Mouse (Mus musculus): ENCODE results near the gene Iqsec3. TPM values are rescaled to one million over a fixed set of nuclear protein-coding genes. Genes with fewer than 3 reads are reported as not detected.
"Not testable (repeated sequence)": the region's sequence is repeated elsewhere in the genome, so short reads cannot be mapped to it uniquely, and the experiment has no call there.

Gene Iqsec3
- polyA plus RNA-seq, 1 experiment from 2014 or later = 11.0 TPM

DNA sequence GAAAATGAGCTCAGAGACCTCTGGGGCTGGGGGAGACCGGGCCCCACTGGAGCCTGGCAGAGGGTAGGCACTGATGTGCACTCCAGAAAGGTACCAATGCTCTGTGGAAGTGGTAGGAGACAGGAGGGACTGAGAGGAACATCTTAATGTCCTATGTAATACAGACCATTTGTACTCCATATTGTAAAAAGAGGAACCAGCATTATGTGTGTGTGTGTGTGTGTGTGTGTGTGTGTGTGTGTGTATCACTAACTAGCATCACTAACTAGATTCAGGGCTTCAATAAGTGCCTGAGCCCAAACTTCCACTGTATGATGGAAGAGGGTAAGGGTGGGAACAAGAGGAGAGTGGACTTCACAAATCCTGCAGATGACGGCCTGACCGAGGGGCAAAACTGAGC lies 88.1 kb downstream of the Iqsec3 start:
- H3K27me3 ChIP-seq (ENCODE audit: control insufficient read depth, insufficient read depth, low read depth, low read length) = no peaks in the 10 kb centered on the region
- H3K36me3 ChIP-seq (ENCODE audit: control insufficient read depth, insufficient read depth, low read length) = peaks cover 2% of the 10 kb centered on the region; the same call in 1 of the 2 replicates
- H3K27ac ChIP-seq (ENCODE audit: low read length) = no peak overlapping the region
- no peak overlapping the region for H3K4me2 ChIP-seq (ENCODE audit: low read length)
- 85% methylated on average over 3 of the region's 3 CpGs for WGBS
- ATAC-seq = no peak
- H3K4me1 ChIP-seq (ENCODE audit: control insufficient read depth, insufficient read depth, low read length) = no peaks in the 10 kb centered on the region; the same call in 1 of the 2 replicates
- H3K4me3 ChIP-seq (ENCODE audit: low read depth, low read length) = no peak overlapping the region
- no peaks in the 10 kb centered on the region for H3K9me3 ChIP-seq (replicated peaks; ENCODE audit: control insufficient read depth, low read length, poor library complexity, severe bottlenecking)
- H3K9ac ChIP-seq (ENCODE audit: low read depth, low read length) = no peak overlapping the region

GRCm38 (mm10) chr6:121382071-121382470 lies 91.4 kb downstream of the Iqsec3 start:
- H3K27ac ChIP-seq (ENCODE audit: low read length) = no peak overlapping the region
- H3K4me3 ChIP-seq (ENCODE audit: low read depth, low read length) = no peak overlapping the region
- no peaks in the 10 kb centered on the region for H3K27me3 ChIP-seq (ENCODE audit: control insufficient read depth, insufficient read depth, low read depth, low read length)
- H3K4me1 ChIP-seq (ENCODE audit: control insufficient read depth, insufficient read depth, low read length) = no peaks in the 10 kb centered on the region; the same call in 1 of the 2 replicates
- no peaks in the 10 kb centered on the region for H3K9me3 ChIP-seq (replicated peaks; ENCODE audit: control insufficient read depth, low read length, poor library complexity, severe bottlenecking)
- no peak overlapping the region for H3K4me2 ChIP-seq (ENCODE audit: low read length)
- WGBS = 29% methylated on average over 10 of the region's 10 CpGs
- no peak for ATAC-seq
- H3K9ac ChIP-seq (ENCODE audit: low read depth, low read length) = no peak overlapping the region
- H3K36me3 ChIP-seq (ENCODE audit: control insufficient read depth, insufficient read depth, low read length) = peaks cover 4% of the 10 kb centered on the region; the same call in 1 of the 2 replicates

- H3K4me2 ChIP-seq (ENCODE audit: low read length) = no peak overlapping the region
- H3K36me3 ChIP-seq (ENCODE audit: control insufficient read depth, insufficient read depth, low read length) = peaks cover 4% of the 10 kb centered on the region; the same call in 1 of the 2 replicates
- no peaks in the 10 kb centered on the region for H3K9me3 ChIP-seq (replicated peaks; ENCODE audit: control insufficient read depth, low read length, poor library complexity, severe bottlenecking)
- no peak overlapping the region for H3K27ac ChIP-seq (ENCODE audit: low read length)
- no peaks in the 10 kb centered on the region for H3K27me3 ChIP-seq (ENCODE audit: control insufficient read depth, insufficient read depth, low read depth, low read length)
- no peak overlapping the region for H3K4me3 ChIP-seq (ENCODE audit: low read depth, low read length)
- ATAC-seq = no peak
- H3K4me1 ChIP-seq (ENCODE audit: control insufficient read depth, insufficient read depth, low read length) = no peaks in the 10 kb centered on the region; the same call in 1 of the 2 replicates
- H3K9ac ChIP-seq (ENCODE audit: low read depth, low read length) = no peak overlapping the region
- 78% methylated on average over 8 of the region's 8 CpGs for WGBS
These were observed 92.9 kb downstream of the Iqsec3 start for GRCm38 (mm10) chr6:121380576-121380975.

- Histone ChIP-seq H3K4me1 (ENCODE audit: control insufficient read depth, insufficient read depth, low read length) (no peaks in the 10 kb centered on the region), H3K36me3 (ENCODE audit: control insufficient read depth, insufficient read depth, low read length) (peaks cover 4% of the 10 kb centered on the region; the same call in 1 of the 2 replicates), H3K27ac (ENCODE audit: low read length) (no peak overlapping the region), H3K9ac (ENCODE audit: low read depth, low read length) (no peak overlapping the region), H3K4me2 (ENCODE audit: low read length) (no peak overlapping the region), H3K27me3 (ENCODE audit: control insufficient read depth, insufficient read depth, low read depth, low read length) (no peaks in the 10 kb centered on the region), H3K9me3 (replicated peaks; ENCODE audit: control insufficient read depth, low read length, poor library complexity, severe bottlenecking) (no peaks in the 10 kb centered on the region), H3K4me3 (ENCODE audit: low read depth, low read length) (no peak overlapping the region)
- ATAC-seq = no peak
- WGBS = 54% methylated on average over 4 of the region's 4 CpGs
These were observed 95.2 kb downstream of the Iqsec3 start for GRCm38 (mm10) chr6:121378256-121378655.

DNA sequence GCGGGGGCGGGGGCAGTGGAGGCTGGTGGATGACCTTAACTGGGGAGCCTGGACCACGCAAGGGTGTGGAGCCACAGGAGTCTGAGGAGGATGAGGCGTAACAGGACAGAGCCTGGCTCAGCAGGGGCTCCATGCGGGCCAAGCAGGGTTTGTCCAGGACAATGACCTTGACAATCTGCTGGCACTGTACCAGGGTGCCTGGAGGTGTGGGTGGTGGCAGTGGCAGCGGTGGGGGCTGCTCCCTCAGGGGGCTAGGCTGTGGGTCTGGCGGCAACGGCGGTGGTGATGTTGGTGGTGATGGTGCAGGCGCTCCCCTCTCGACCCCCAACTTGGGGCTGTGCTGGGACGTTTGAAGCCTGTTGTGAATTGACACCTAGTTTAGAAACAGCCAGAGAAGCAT lies 97.3 kb downstream of the Iqsec3 start:
- H3K4me3 ChIP-seq (ENCODE audit: low read depth, low read length) = no peak overlapping the region
- no peak for ATAC-seq
- 83% methylated on average over 12 of the region's 12 CpGs for WGBS
- H3K9me3 ChIP-seq (replicated peaks; ENCODE audit: control insufficient read depth, low read length, poor library complexity, severe bottlenecking) = no peaks in the 10 kb centered on the region
- H3K9ac ChIP-seq (ENCODE audit: low read depth, low read length) = no peak overlapping the region
- H3K4me1 ChIP-seq (ENCODE audit: control insufficient read depth, insufficient read depth, low read length) = no peaks in the 10 kb centered on the region
- H3K36me3 ChIP-seq (ENCODE audit: control insufficient read depth, insufficient read depth, low read length) = peaks cover 4% of the 10 kb centered on the region; the same call in 1 of the 2 replicates
- no peaks in the 10 kb centered on the region for H3K27me3 ChIP-seq (ENCODE audit: control insufficient read depth, insufficient read depth, low read depth, low read length)
- H3K27ac ChIP-seq (ENCODE audit: low read length) = no peak overlapping the region
- no peak overlapping the region for H3K4me2 ChIP-seq (ENCODE audit: low read length)

DNA sequence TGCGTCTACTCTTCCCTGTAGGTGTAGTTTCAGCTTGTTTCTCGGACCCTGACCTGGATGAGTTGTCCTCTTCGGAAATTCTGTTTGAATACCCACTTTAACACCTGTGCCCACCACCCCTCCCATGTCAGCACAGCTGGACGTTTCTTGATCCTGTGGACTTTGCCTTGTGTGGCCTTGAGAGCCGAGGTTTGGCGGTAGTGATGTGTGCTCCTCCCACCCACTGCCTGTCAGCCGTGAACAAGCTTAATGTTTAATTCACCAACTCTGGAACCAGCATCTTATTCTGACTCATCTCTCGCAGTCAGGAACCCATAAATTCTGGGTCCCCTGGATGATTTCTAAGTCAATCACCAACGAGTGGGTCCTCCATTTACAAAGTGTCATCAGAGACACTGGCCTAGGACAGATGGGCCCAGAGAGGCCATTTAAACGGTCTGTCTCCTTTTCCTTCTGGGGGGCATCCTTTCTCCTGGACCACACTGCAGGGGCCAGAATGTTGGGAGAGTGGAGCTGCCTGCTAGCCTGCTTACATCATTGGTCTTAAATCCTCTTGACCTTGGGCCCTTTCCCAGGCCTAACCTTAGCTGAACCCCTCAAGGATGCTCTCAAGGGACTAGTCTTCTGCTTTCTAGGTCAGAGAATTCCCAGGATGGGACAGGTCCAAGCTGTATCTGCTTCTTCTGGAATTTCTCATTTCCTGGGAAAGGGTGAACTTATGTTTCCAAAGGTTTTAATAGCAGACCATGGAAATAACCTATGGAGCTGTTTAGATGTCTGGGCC lies 102.1 kb downstream of the Iqsec3 start:
- no peak overlapping the region for H3K4me3 ChIP-seq (ENCODE audit: low read depth, low read length)
- no peak overlapping the region for H3K4me2 ChIP-seq (ENCODE audit: low read length)
- H3K27me3 ChIP-seq (ENCODE audit: control insufficient read depth, insufficient read depth, low read depth, low read length) = no peaks in the 10 kb centered on the region
- H3K9me3 ChIP-seq (replicated peaks; ENCODE audit: control insufficient read depth, low read length, poor library complexity, severe bottlenecking) = no peaks in the 10 kb centered on the region
- H3K9ac ChIP-seq (ENCODE audit: low read depth, low read length) = no peak overlapping the region
- ATAC-seq = no peak
- 78% methylated on average over 10 of the region's 10 CpGs for WGBS
- H3K27ac ChIP-seq (ENCODE audit: low read length) = no peak overlapping the region
- H3K36me3 ChIP-seq (ENCODE audit: control insufficient read depth, insufficient read depth, low read length) = no peaks in the 10 kb centered on the region
- no peaks in the 10 kb centered on the region for H3K4me1 ChIP-seq (ENCODE audit: control insufficient read depth, insufficient read depth, low read length)

DNA sequence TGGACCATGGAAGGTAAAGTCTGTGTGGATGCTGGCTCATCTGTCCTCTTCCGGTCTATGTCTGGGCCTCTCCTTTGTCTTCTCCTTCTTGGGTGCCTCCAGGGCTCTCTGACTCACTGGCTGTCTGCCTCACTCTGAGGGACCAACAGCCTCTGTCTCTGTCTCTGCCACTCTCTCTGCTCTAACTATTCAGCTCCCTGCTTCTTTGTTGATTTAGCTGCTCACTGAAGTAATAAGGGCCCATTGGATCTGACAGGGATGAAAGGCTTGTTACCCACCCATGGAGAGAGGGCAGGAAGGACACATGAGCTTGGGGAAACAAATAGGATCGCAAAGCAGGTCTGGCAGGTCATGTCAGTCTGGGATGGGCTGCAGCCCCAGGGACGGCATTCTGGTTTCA lies 106.4 kb downstream of the Iqsec3 start:
- no peak overlapping the region for H3K4me2 ChIP-seq (ENCODE audit: low read length)
- no peaks in the 10 kb centered on the region for H3K9me3 ChIP-seq (replicated peaks; ENCODE audit: control insufficient read depth, low read length, poor library complexity, severe bottlenecking)
- no peak overlapping the region for H3K9ac ChIP-seq (ENCODE audit: low read depth, low read length)
- no peaks in the 10 kb centered on the region for H3K4me1 ChIP-seq (ENCODE audit: control insufficient read depth, insufficient read depth, low read length)
- H3K36me3 ChIP-seq (ENCODE audit: control insufficient read depth, insufficient read depth, low read length) = no peaks in the 10 kb centered on the region
- 76% methylated on average over 3 of the region's 3 CpGs for WGBS
- H3K27ac ChIP-seq (ENCODE audit: low read length) = no peak overlapping the region
- H3K27me3 ChIP-seq (ENCODE audit: control insufficient read depth, insufficient read depth, low read depth, low read length) = no peaks in the 10 kb centered on the region
- no peak overlapping the region for H3K4me3 ChIP-seq (ENCODE audit: low read depth, low read length)
- no peak for ATAC-seq

GRCm38 (mm10) chr6:121366537-121366936 lies 106.9 kb downstream of the Iqsec3 start:
- ATAC-seq; H3K27ac ChIP-seq (ENCODE audit: low read length); H3K27me3 ChIP-seq (ENCODE audit: control insufficient read depth, insufficient read depth, low read depth, low read length); H3K4me3 ChIP-seq (ENCODE audit: low read depth, low read length); H3K36me3 ChIP-seq (ENCODE audit: control insufficient read depth, insufficient read depth, low read length); H3K4me1 ChIP-seq (ENCODE audit: control insufficient read depth, insufficient read depth, low read length); H3K9ac ChIP-seq (ENCODE audit: low read depth, low read length); H3K4me2 ChIP-seq (ENCODE audit: low read length); H3K9me3 ChIP-seq (replicated peaks; ENCODE audit: control insufficient read depth, low read length, poor library complexity, severe bottlenecking): not testable (repeated sequence)
- WGBS = 20% methylated on average over 2 of the region's 2 CpGs

DNA sequence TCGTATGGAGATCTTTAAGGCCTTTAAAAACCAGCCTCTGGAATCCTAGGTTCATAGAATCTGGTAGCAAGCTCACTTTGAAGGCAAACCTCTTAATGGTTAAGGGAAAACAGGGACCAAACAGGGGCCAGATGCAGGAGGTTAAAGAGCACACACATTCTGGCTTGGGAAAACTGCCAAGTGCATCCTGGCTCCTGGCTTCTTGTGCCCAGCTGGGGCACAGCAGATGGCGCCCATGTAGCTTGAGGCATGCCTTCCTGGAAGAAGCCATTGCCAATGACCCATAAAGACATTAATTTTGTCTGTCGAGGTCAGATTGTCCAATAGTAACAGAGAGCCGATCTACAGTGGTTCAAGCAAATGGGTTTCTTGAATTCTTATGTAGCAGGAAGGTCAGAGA lies 109.5 kb downstream of the Iqsec3 start:
- no peak for ATAC-seq
- no peaks in the 10 kb centered on the region for H3K9me3 ChIP-seq (replicated peaks; ENCODE audit: control insufficient read depth, low read length, poor library complexity, severe bottlenecking)
- no peak overlapping the region for H3K4me3 ChIP-seq (ENCODE audit: low read depth, low read length)
- H3K4me2 ChIP-seq (ENCODE audit: low read length) = no peak overlapping the region
- no peaks in the 10 kb centered on the region for H3K4me1 ChIP-seq (ENCODE audit: control insufficient read depth, insufficient read depth, low read length)
- no peak overlapping the region for H3K27ac ChIP-seq (ENCODE audit: low read length)
- H3K27me3 ChIP-seq (ENCODE audit: control insufficient read depth, insufficient read depth, low read depth, low read length) = no peaks in the 10 kb centered on the region
- no peak overlapping the region for H3K9ac ChIP-seq (ENCODE audit: low read depth, low read length)
- H3K36me3 ChIP-seq (ENCODE audit: control insufficient read depth, insufficient read depth, low read length) = no peaks in the 10 kb centered on the region
- WGBS = 78% methylated on average over 4 of the region's 4 CpGs
